Mouse (Mus musculus): ENCODE results near the gene Rab1b.

Gene Rab1b

GRCm38 (mm10) chr19:5052166-5052822 lies 54.6 kb downstream of the Rab1b start:
- no peak for DNase-seq (ENCODE audit: extremely low read depth, low read depth, low spot score)

GRCm38 (mm10) chr19:5051515-5051914 lies 55.4 kb downstream of the Rab1b start:
- DNase-seq (ENCODE audit: extremely low read depth, low read depth, low spot score), result no peak

- no peak for DNase-seq (ENCODE audit: extremely low read depth, low read depth, low spot score)
These were observed 55.8 kb downstream of the Rab1b start for GRCm38 (mm10) chr19:5051031-5051430.

DNA sequence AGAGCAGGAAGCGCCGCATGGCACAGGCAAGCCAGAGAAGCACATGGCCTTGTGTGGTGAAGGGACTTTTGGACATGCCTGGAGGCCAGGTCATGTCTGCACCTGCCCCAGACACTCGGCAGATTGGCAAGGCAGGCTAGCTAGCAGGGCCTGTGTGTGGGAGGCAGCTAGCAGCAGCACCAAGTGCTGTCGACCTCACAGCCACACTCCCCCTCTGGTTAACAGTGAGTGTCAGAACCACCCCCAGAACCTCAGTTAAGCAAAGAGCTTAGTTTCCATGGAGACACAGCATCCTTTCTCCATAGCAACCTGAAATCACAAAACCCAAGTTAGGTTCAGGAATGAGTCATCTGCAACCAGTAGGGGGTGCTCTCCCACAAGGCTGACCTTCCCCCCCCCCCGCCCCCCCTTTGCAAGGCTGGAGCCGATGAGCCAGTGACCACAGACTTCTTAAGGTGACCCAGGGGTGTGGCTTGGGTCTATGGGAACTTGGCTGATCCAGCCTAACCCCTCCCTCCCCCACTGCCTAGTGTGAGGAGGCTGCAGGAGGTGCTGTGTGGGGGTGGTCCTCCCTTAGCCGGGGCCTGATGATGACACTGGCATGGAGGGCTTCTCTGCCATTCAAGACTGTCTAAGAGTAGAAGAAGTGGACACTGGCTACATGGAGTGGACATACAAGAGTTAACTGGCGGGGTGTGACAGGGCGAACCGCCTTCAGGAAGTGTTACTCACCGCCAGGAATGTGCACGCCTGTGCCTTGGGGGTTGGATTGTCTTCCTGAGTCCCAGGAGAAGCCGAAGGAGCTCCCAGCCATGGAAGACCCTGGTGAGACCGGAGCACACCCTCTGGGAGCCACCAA lies 56.6 kb downstream of the Rab1b start, which contains the start of gene Rin1:
TSS of gene Rin1 (plus strand) at position 435 of the 859 bp plus-strand sequence.
- DNase-seq (ENCODE audit: extremely low read depth, low read depth, low spot score), result peak; percentile 76

DNA sequence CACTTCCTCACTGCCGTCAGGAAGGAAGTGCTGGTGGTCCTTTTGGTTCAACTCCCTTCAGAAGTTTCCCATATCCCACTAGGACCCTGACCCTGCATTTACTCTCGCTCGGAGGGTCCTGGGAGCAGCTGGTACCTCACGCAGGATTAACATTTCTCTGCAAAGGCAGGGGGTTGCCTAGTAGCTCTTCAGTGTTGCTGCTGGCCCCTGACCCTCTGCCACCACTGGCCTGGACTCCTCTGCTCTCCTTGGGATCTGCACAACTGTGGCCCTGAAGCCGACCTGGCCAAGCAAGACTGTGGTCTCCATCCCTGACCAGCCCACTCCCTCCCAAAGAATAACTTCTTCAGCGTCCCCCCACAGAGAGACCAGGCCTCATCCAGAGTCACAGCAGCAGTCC lies 57.5 kb downstream of the Rab1b start:
- DNase-seq (ENCODE audit: extremely low read depth, low read depth, low spot score), result no peak

Data from fat pad, adult 2 months (tissue).